Mouse (Mus musculus) limb, embryonic 13.5 days (tissue): Measurements from ENCODE around the gene Tmod3. TPM values are rescaled to one million over a fixed set of nuclear protein-coding genes. Genes with fewer than 3 reads are reported as not detected.
A peak's percentile ranks its signal among the peaks of the same experiment; 100 is the strongest.

Source experiments
- ATAC-seq: fragments of 200-750 bp; cut with Nextera tagmentation; 2 replicates; pipeline ENCODE4 v1.8.0; 2017; ENCODE audit warnings: low read depth, moderate number of reproducible peaks, moderate TSS enrichment; ENCODE audit not compliant: low FRiP score
- H3K27ac ChIP-seq: fragments of 300-500 bp; sonication (generic); 2 replicates; pipeline ENCODE4 v1.5.1; 2015; ENCODE audit warnings: inconsistent platforms, mild to moderate bottlenecking, moderate library complexity
- H3K27me3 ChIP-seq: fragments of 300-500 bp; sonication (generic); 2 replicates; pipeline ENCODE4 v1.6.1; 2015; ENCODE audit warnings: mild to moderate bottlenecking, inconsistent platforms
- H3K36me3 ChIP-seq: fragments of 300-500 bp; sonication (generic); 2 replicates; pipeline ENCODE4 v1.6.1; 2015; ENCODE audit warnings: inconsistent platforms, mild to moderate bottlenecking, moderate library complexity
- H3K4me1 ChIP-seq: fragments of 300-500 bp; sonication (generic); 2 replicates; pipeline ENCODE4 v1.6.1; 2015; ENCODE audit warnings: inconsistent platforms
- H3K4me2 ChIP-seq: fragments of 300-500 bp; sonication (generic); replicated peaks from 2 replicates; pipeline ENCODE4 v1.6.1; 2015; ENCODE audit warnings: inconsistent platforms, mild to moderate bottlenecking, moderate library complexity
- H3K4me3 ChIP-seq: fragments of 300-500 bp; sonication (generic); 2 replicates; pipeline ENCODE4 v1.5.1; 2015; ENCODE audit warnings: moderate library complexity, mild to moderate bottlenecking, inconsistent platforms
- H3K9ac ChIP-seq: fragments of 300-500 bp; sonication (generic); 2 replicates; pipeline ENCODE4 v1.6.1; 2015; ENCODE audit warnings: mild to moderate bottlenecking, inconsistent platforms
- H3K9me3 ChIP-seq: fragments of 300-500 bp; sonication (generic); 2 replicates; pipeline ENCODE4 v1.6.1; 2016; ENCODE audit warnings: inconsistent platforms
- WGBS: fragments of 180-500 bp; shearing (Covaris S2); methylation state at CpG from one replicate; pipeline ENCODE4 v1.1.7; 2015; 5-methylcytosine and 5-hydroxymethylcytosine counted together
- polyA plus RNA-seq: library from polyadenylated mRNA; unstranded; fragments of >200 nt; fragmentation: Nextera tagmentation; extraction: Ambion mirVana; gene quantifications from 2 replicates; pipeline ENCODE4 v1.2.1, GENCODE M21; 2015

The Tmod3 gene
- polyA plus RNA-seq, 1 experiment from 2014 or later = 105 TPM

- Histone ChIP-seq H3K9ac (no peak overlapping the region), H3K27me3 (no peaks in the 10 kb centered on the region), H3K27ac (peak overlapping the region; percentile 28; the same call in 1 of the 2 replicates), H3K4me3 (no peak overlapping the region), H3K4me2 (no peak overlapping the region), H3K9me3 (no peaks in the 10 kb centered on the region), H3K36me3 (peaks cover 2% of the 10 kb centered on the region; the same call in 1 of the 2 replicates), H3K4me1 (0 out of 2 replicates have a peak, but pooled peaks cover 7% of the 10 kb centered on the region)
- no peak for ATAC-seq
- 57% methylated on average over 8 of the region's 8 CpGs for WGBS
These were observed 80.2 kb downstream of the Tmod3 start for GRCm38 (mm10) chr9:75479106-75479725.

GRCm38 (mm10) chr9:75477212-75477611, 82.2 kb downstream of the Tmod3 start:
- Histone ChIP-seq H3K9me3 (no peaks in the 10 kb centered on the region), H3K36me3 (peaks cover 15% of the 10 kb centered on the region), H3K9ac (no peak overlapping the region), H3K4me1 (0 out of 2 replicates have a peak, but pooled peaks cover 7% of the 10 kb centered on the region), H3K4me3 (no peak overlapping the region), H3K27me3 (no peaks in the 10 kb centered on the region), H3K27ac (no peak overlapping the region), H3K4me2 (no peak overlapping the region)
- 74% methylated on average over 3 of the region's 3 CpGs for WGBS
- no peak for ATAC-seq

- H3K4me3 ChIP-seq = no peak overlapping the region
- 80% methylated on average over 14 of the region's 14 CpGs for WGBS
- no peak overlapping the region for H3K9ac ChIP-seq
- no peaks in the 10 kb centered on the region for H3K27me3 ChIP-seq
- no peaks in the 10 kb centered on the region for H3K9me3 ChIP-seq
- H3K36me3 ChIP-seq = peaks cover 71% of the 10 kb centered on the region
- no peak overlapping the region for H3K4me2 ChIP-seq
- ATAC-seq = no peak
- H3K27ac ChIP-seq = no peak overlapping the region
- H3K4me1 ChIP-seq = no peaks in the 10 kb centered on the region
These were observed 91.2 kb downstream of the Tmod3 start for GRCm38 (mm10) chr9:75468297-75468696.

- Histone ChIP-seq H3K4me2 (no peak overlapping the region), H3K36me3 (peaks cover 73% of the 10 kb centered on the region), H3K4me3 (no peak overlapping the region), H3K27ac (no peak overlapping the region), H3K9ac (no peak overlapping the region), H3K9me3 (no peaks in the 10 kb centered on the region), H3K4me1 (no peaks in the 10 kb centered on the region), H3K27me3 (no peaks in the 10 kb centered on the region)
- ATAC-seq = no peak
- WGBS = 95% methylated on average over 3 of the region's 3 CpGs
These were observed 91.9 kb downstream of the Tmod3 start for GRCm38 (mm10) chr9:75467581-75467980.

GRCm38 (mm10) chr9:75466641-75467040, 92.8 kb downstream of the Tmod3 start:
- WGBS = 90% methylated on average over 4 of the region's 4 CpGs
- Histone ChIP-seq H3K36me3 (peaks cover 77% of the 10 kb centered on the region), H3K9me3 (no peaks in the 10 kb centered on the region), H3K27ac (no peak overlapping the region), H3K4me1 (no peaks in the 10 kb centered on the region), H3K27me3 (no peaks in the 10 kb centered on the region), H3K4me2 (no peak overlapping the region), H3K9ac (no peak overlapping the region), H3K4me3 (no peak overlapping the region)
- no peak for ATAC-seq

- no peaks in the 10 kb centered on the region for H3K4me1 ChIP-seq
- no peak overlapping the region for H3K27ac ChIP-seq
- no peak overlapping the region for H3K4me2 ChIP-seq
- H3K9ac ChIP-seq = no peak overlapping the region
- 94% methylated on average over 9 of the region's 9 CpGs for WGBS
- H3K4me3 ChIP-seq = no peak overlapping the region
- H3K9me3 ChIP-seq = no peaks in the 10 kb centered on the region
- H3K27me3 ChIP-seq = no peaks in the 10 kb centered on the region
- peaks cover 77% of the 10 kb centered on the region for H3K36me3 ChIP-seq
- ATAC-seq = no peak
These were observed 93.6 kb downstream of the Tmod3 start for GRCm38 (mm10) chr9:75465856-75466255.

- peaks cover 95% of the 10 kb centered on the region for H3K36me3 ChIP-seq
- H3K4me1 ChIP-seq = no peaks in the 10 kb centered on the region
- no peaks in the 10 kb centered on the region for H3K27me3 ChIP-seq
- no peak for ATAC-seq
- H3K9ac ChIP-seq = no peak overlapping the region
- H3K27ac ChIP-seq = no peak overlapping the region
- H3K4me3 ChIP-seq = no peak overlapping the region
- H3K4me2 ChIP-seq = no peak overlapping the region
- H3K9me3 ChIP-seq = no peaks in the 10 kb centered on the region
- WGBS = 87% methylated on average over 8 of the region's 8 CpGs
These were observed 96.3 kb downstream of the Tmod3 start for GRCm38 (mm10) chr9:75463050-75463660.

GRCm38 (mm10) chr9:75455684-75456083, 103.8 kb downstream of the Tmod3 start:
- Histone ChIP-seq H3K9ac (no peak overlapping the region), H3K9me3 (no peaks in the 10 kb centered on the region), H3K4me2 (no peak overlapping the region), H3K27ac (no peak overlapping the region), H3K4me3 (no peak overlapping the region), H3K36me3 (peaks cover 96% of the 10 kb centered on the region), H3K27me3 (no peaks in the 10 kb centered on the region), H3K4me1 (no peaks in the 10 kb centered on the region)
- 72% methylated on average over 10 of the region's 10 CpGs for WGBS
- no peak for ATAC-seq

- H3K4me1 ChIP-seq = no peaks in the 10 kb centered on the region
- H3K4me3 ChIP-seq = no peak overlapping the region
- 85% methylated on average over 2 of the region's 2 CpGs for WGBS
- H3K36me3 ChIP-seq = peaks cover 91% of the 10 kb centered on the region
- no peak overlapping the region for H3K4me2 ChIP-seq
- no peak overlapping the region for H3K27ac ChIP-seq
- no peak overlapping the region for H3K9ac ChIP-seq
- ATAC-seq = no peak
- H3K9me3 ChIP-seq = no peaks in the 10 kb centered on the region
- H3K27me3 ChIP-seq = no peaks in the 10 kb centered on the region
These were observed 105.5 kb downstream of the Tmod3 start for GRCm38 (mm10) chr9:75453994-75454393.

GRCm38 (mm10) chr9:75448021-75448420, 111.4 kb downstream of the Tmod3 start:
- Histone ChIP-seq H3K27ac (no peak overlapping the region), H3K4me3 (no peak overlapping the region)
- 77% methylated on average over 3 of the region's 3 CpGs for WGBS

More at GRCm38 (mm10) chr9:75448021-75448420, 111.4 kb downstream of the Tmod3 start:
- H3K27me3 ChIP-seq = no peaks in the 10 kb centered on the region
- H3K4me1 ChIP-seq = peaks cover 2% of the 10 kb centered on the region
- peaks cover 77% of the 10 kb centered on the region for H3K36me3 ChIP-seq
- no peaks in the 10 kb centered on the region for H3K9me3 ChIP-seq
- no peak; the same call in 1 of the 2 replicates for ATAC-seq
- no peak overlapping the region for H3K4me2 ChIP-seq
- H3K9ac ChIP-seq = no peak overlapping the region
